Mouse (Mus musculus) testis, postnatal 10 days (tissue): ENCODE measurements around the gene Vmn1r194.
"Not testable (repeated sequence)": the region's sequence is repeated elsewhere in the genome, so short reads cannot be mapped to it uniquely, and the experiment has no call there.

ENCODE experiments used
- DNase-seq: peaks from one replicate; pipeline ENCODE4 v3.0.0; 2021; ENCODE audit warnings: low spot score

Gene Vmn1r194

GRCm38 (mm10) chr13:22243915-22244314 is at the start of gene Vmn1r194:
Vmn1r194 (plus strand) TSS chr13:22244215.
- DNase-seq: no peak

GRCm38 (mm10) chr13:22223060-22223459 is 21.0 kb upstream of the Vmn1r194 start, which contains the start of gene Vmn1r193:
Vmn1r193 (minus strand) TSS chr13:22223160.
- not testable (repeated sequence) for DNase-seq

DNA sequence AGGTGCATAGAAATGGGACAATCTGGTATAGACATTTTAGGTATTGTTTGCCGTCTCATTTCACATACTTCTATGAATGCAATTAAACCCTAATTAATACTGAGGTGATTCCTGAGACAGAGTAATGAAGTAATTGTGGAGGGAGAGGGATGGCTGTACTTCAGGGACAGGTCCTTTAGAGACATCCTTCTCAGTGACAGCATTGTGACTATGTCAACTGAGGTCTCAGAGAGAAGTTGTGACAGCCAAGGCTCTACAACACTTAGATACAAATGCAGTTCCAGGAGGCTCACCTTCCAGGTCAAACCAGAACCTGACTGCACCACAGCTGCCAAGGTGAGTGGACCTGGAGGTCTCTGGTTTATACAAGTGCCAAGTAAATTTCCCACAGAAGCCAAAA is 26.2 kb downstream of the Vmn1r194 start, which contains the start of gene Vmn1r195:
Gene Vmn1r195 (plus strand): TSS at position 301 of the 400 bp plus-strand sequence.
- DNase-seq: not testable (repeated sequence)

GRCm38 (mm10) chr13:22271721-22272120 is 27.7 kb downstream of the Vmn1r194 start:
- no peak for DNase-seq

- no peak for DNase-seq
These were observed 40.6 kb downstream of the Vmn1r194 start for GRCm38 (mm10) chr13:22284578-22284977.

GRCm38 (mm10) chr13:22289620-22290019 is 45.6 kb downstream of the Vmn1r194 start, which contains the start of gene Vmn1r196:
Vmn1r196 (plus strand) TSS chr13:22289920.
- no peak for DNase-seq
